Mouse (Mus musculus) CH12F3 (cell line): ENCODE results near the gene Rbms3.

Experiments
- in situ Hi-C: fragments of 300-500 bp; cut with MboI; formaldehyde crosslinking; loops from 2 replicates; pipeline ENCODE4 v1.14.3; 2020; ENCODE audit warnings: low sequenced_read_pairs

The Rbms3 gene

GRCm38 (mm10) chr9:117008194-117008593 is 621.5 kb downstream of the Rbms3 start:
- in situ Hi-C loops, result no loop called here

DNA sequence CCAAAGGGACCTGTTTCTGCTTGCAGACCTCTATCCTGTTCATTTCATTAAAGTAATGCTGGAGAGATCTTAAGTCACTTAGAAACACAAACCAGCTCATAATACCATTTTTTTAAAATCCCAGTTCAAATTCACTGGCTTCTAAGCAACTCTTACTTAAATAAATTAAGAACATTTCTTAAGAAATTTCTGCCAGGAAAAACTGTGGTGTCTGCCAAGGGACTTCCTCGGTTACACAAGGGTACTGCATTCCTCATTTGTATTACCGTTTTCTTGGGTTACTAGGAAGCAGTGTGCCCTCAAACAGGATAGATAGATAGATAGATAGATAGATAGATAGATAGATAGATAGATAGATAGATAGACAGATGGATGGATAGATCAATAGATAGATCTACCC is 627.6 kb downstream of the Rbms3 start:
- in situ Hi-C loops, result no loop called here

- in situ Hi-C loops, result no loop called here
These were observed 630.5 kb downstream of the Rbms3 start for GRCm38 (mm10) chr9:116999186-116999585.

- in situ Hi-C loops, result no loop called here
These were observed 639.4 kb downstream of the Rbms3 start for GRCm38 (mm10) chr9:116990321-116990720.

- in situ Hi-C loops, result no loop called here
These were observed 648.9 kb downstream of the Rbms3 start for GRCm38 (mm10) chr9:116980801-116981200.

DNA sequence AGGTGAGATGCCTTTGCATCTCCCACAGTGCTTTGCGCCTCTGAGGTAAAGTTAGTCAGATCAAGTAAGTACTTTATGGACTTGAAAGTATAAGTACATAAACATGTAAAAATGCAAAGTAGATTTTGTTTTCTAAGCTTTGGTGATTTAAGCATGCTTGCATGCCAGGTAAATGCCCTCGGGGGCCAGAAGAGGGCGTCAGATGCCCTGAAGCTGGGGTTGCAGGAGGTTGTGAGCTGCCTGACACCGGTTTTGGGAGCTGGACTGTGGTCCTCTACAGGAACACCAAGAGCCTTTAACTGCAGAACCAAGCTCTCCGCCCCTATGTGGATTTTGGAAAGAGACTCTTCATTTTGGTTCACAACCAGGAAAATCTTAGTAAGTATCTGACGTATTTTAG is 652.3 kb downstream of the Rbms3 start:
- in situ Hi-C loops, result no loop called here

DNA sequence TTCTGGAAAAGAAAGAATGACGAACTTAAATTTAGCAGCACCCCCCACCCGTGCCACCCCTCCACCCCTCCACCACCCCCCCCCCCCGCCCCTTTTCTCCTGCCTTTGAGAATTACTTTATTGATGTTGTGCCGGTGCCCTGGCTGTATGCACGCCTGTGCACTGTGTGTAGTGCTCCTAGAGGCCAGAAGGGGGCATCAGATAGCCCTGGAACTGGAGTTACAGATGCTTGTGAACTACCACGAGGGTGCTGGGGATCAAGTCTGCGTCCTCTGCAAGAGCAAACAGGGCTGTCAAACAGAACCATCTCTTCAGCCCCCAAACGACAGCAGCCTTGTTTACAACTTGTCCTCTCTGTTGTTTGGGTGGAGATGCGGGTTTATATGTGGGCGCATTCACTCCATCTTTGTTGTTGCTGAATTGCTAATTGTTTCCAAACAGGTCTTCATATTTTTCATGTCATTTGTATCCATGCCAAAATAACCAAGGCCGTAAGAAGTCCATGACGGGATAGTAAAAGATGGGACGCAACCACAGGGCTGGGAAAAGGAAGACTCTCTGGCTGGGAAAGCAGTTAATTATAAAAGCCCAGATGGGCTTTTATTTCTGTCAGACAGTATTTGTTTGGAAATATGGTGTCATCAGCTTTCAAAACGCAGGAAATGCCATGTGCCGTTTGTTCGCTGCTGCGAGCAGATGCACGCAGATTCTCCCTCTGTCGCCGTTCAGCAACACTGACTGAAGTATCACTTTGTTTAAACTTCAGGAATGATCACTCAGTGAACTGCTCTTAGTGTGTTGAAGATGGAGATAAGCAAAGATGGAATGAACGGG is 652.9 kb downstream of the Rbms3 start:
- in situ Hi-C loops, result no loop called here

GRCm38 (mm10) chr9:116975269-116975668 is 654.4 kb downstream of the Rbms3 start:
- in situ Hi-C loops, result no loop called here

DNA sequence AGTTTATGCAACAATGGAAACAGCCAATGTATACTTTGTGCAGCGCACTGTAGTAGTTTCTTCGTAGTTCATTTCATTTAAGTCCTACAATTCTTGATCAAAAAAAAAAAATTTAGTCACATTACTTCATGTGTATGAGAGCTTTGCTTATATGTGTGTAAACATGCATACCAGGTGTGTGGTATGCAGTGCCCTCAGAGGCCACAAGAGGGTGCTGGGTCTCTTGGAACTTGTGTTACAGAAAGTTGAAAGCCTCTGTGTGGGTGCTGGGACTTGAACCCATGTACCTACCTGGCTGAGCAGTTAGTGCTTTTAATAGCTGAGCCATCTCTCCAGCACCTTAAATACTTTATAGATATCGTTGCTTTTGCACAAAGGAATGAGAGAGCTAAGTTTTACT is 655.6 kb downstream of the Rbms3 start:
- in situ Hi-C loops, result no loop called here

DNA sequence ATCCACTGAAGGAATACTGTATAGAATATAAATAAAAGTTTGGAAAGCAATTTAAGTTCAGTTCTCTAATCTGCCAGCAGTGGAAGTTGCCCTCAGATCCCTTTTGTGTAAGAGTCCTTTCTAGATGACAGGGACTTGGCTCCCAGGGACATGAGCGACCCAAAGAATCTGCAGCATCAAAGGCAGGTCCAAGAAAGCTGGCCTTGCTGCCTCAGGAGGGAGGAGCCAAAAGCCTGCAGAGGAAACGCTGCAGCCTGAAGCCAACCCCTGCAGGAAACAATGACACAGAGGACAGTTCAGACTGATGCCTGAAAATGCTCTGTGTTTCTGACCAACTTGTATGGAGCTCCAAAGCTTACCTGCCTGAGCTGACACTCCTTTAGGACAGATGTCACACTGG is 656.1 kb downstream of the Rbms3 start:
- in situ Hi-C loops, result no loop called here

- in situ Hi-C loops, result no loop called here
These were observed 662.4 kb downstream of the Rbms3 start for GRCm38 (mm10) chr9:116967317-116967716.

DNA sequence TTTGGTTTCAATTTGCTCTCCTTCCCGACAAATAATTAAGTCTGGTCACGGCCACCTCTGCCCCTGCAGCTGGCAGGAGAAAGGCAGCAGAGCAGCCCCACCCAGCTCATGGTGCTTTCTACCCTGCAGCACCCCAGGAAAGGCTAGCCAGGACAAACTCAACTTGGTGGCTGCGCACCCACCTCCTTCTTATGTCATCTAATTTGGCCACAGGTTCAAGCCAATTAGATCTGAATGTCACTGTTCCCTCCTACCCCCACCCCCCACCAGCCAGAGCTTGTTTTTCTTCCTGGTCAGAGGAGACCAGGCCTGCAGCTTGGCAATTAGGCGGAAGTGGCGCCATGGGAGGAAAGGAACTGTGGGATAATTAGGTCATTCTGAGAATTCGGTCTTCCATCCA is 664.0 kb downstream of the Rbms3 start:
- in situ Hi-C loops, result no loop called here

DNA sequence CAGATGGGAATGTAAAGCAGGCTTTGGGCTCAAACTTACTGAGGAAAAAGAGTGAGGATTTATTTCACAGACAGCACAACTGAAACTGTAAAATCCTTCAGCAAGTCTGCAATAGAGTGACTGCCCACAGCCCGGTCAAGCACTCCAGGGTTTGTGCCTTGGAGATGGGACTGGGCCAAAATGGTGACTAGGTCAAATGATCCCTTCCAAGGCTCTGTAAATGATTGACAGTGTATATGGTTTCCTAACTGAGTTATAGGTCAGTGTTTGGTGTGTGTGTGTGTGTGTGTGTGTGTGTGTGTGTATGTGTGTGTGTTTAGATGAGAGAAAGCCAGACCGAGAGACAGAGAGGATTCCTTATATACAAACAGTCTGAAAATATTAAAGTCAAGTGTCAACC is 673.6 kb downstream of the Rbms3 start:
- in situ Hi-C loops, result no loop called here

GRCm38 (mm10) chr9:116948211-116948610 is 681.5 kb downstream of the Rbms3 start:
- in situ Hi-C loops, result no loop called here

- in situ Hi-C loops, result no loop called here
These were observed 682.3 kb downstream of the Rbms3 start for GRCm38 (mm10) chr9:116947369-116947768.

DNA sequence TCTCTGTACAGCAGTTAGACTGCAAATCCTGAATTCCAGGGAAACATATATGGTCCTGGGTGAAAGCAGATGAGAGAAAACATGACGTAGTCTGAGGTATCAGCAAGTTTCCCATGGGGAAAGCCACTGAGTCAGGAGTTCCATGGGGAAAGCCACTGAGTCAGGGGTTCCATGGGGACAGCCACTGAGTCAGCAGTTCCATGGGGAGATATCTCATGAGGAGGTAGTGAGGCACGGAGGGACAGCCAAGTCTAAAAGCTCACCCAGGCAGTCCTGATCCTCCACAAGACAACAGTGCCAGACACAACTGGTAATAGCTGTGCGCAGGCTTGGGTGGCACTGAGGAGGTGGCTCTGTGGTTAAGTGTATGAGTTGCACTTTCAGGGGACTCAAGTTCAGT is 682.9 kb downstream of the Rbms3 start:
- in situ Hi-C loops, result no loop called here

- in situ Hi-C loops, result no loop called here
These were observed 684.0 kb downstream of the Rbms3 start for GRCm38 (mm10) chr9:116945689-116946088.

- in situ Hi-C loops, result no loop called here
These were observed 685.8 kb downstream of the Rbms3 start for GRCm38 (mm10) chr9:116943902-116944301.

DNA sequence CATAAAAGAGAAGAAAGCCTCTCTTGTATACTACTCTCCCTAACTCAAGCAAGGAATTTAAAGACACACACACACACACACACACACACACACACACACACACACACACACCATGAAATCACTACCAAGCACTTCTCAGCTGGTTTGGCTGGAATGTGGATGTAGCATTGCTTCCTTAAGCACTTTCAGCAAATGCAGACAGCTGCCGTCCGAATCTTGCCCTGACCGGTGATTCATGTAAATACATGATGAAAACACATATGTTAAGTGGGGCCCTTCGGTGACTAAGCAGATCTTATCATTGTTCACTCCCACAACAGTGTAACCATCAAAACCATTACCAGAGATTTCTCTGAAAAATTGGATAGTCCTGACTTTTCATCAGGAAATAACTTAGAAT is 688.6 kb downstream of the Rbms3 start:
- in situ Hi-C loops, result no loop called here

DNA sequence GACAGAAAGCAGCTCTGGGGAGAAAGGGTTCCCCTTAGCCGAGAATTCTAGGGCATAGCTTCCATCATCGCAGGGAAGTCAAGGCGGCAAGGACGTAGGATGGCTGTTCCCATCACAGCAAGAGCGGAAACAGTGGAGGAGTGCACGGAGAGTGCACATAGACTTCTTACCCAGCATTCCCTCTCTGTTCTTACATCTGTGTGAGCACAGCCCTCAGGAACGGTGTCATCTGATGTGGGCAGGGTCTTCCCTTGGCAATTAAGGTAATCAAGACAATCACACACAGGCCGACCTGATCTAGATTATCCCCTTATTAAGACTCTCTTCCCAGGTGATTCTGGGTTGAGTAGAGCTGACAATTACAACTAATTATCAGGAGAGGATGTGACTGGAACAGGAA is 689.0 kb downstream of the Rbms3 start:
- in situ Hi-C loops, result no loop called here

DNA sequence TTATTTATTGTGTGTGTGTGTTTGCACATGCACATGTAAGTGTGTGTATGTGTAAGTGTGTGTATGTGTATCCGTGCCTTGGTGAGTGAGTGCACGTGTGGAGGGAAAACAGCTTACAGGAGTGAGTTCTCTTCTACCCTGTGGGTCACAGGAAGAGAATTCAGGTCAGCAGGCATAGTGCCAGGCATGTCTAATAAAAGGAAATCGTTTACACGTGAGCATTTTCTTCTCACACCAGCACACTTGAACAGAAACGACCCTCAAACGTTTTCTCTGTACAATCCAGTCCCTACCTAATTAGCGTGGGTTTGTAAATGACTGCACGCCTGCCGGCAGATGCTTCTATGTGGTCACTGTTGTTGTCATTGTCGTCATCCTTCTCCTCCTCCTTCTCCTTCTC is 701.4 kb downstream of the Rbms3 start:
- in situ Hi-C loops, result no loop called here

DNA sequence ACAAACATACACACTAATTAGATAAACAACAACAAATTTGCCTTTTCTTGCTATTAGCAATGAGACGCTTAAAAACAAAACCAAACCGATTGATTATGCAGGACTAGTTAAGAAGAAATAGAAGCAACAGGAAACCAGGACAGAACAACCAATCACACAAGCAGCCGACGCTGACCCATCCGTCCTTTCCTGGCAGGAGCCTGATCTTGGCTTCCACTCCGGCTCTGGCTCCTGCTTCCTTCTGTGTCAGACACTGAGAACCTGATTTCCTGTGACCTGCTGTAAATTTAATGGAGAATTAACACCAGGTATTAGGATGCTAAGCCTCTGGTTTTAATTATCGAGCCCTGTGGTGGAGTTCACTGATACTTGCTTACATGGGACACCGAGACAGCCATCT is 706.6 kb downstream of the Rbms3 start:
- in situ Hi-C loops, result no loop called here

DNA sequence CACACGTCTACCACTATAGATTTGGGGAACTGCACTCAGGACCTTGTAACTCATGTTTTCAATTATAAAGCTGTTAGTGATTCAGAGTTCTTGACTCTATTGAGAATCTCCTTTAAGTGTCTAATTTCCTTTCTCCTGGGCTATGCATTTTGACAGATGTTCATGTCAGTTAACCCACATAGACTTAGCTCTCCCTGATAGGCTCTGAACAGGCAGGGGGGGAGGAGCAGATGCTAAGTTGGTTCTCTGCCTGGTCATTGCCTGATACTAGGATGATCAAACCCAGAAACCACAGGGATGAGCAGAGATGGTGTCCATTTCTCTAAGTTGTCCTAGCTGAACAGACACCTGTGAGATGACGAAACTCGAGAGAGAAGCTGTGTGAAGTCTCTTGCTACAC is 707.2 kb downstream of the Rbms3 start:
- in situ Hi-C loops, result no loop called here
